Mouse (Mus musculus): Measurements from ENCODE around the gene Tuba1c. TPM values are rescaled to one million over a fixed set of nuclear protein-coding genes. Genes with fewer than 3 reads are reported as not detected.

Gene Tuba1c
- polyA plus RNA-seq, 2 experiments = 150 to 192 TPM

GRCm38 (mm10) chr15:99079804-99080203, 50.1 kb downstream of the Tuba1c start:
- H3K36me3 ChIP-seq (ENCODE audit: control insufficient read depth, insufficient read depth, low read length) = peaks cover 42% of the 10 kb centered on the region
- peaks cover 11% of the 10 kb centered on the region for H3K27me3 ChIP-seq (ENCODE audit: control insufficient read depth, insufficient read depth, low read length)
- DNase-seq (ENCODE audit: low spot score) (no peak), ATAC-seq (ENCODE audit: low FRiP score, low read depth) (no peak)
- no peaks in the 10 kb centered on the region for H3K9me3 ChIP-seq (ENCODE audit: control insufficient read depth, low read length)
- no peak for TF ChIP-seq POLR2A (IDR thresholded peaks at IDR 0.05; ENCODE audit: borderline replicate concordance, extremely low read depth, insufficient read depth, insufficient read length)
- H3K4me2 ChIP-seq (replicated peaks; ENCODE audit: low read depth, low read length, severe bottlenecking) = no peak overlapping the region
- 78% methylated on average over 3 of the region's 3 CpGs for WGBS
- no peak overlapping the region for H3K4me3 ChIP-seq (replicated peaks; ENCODE audit: low read length)
- H3K9ac ChIP-seq (ENCODE audit: low read depth, low read length, severe bottlenecking) = no peak overlapping the region
- H3K4me1 ChIP-seq (ENCODE audit: control insufficient read depth, insufficient read depth, low read length) = peaks cover 10% of the 10 kb centered on the region
- no peak overlapping the region for H3K27ac ChIP-seq (replicated peaks; ENCODE audit: low read depth, low read length)

DNA sequence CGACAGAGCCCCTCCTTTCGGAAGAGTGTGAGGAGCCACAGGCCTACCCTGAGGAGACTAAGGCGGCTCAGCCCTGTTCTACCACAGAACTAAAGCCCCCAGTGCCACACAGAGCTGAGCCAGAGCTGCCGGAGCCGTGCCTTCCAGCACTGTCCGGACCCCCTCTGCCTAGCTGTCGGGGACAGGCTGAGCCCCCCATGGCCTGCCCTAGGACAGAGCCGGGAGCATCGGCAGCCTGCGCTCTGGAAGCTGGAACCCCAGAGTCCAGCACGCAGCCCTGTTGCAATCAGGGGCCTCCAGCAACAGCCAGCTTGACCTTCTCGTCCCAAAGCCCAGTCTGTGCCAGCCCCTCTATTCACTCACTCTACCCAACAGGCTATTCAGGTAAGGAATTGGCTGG, 52.6 kb downstream of the Tuba1c start:
- no peak for TF ChIP-seq POLR2A (IDR thresholded peaks at IDR 0.05; ENCODE audit: borderline replicate concordance, extremely low read depth, insufficient read depth, insufficient read length)
- Histone ChIP-seq H3K27me3 (ENCODE audit: control insufficient read depth, insufficient read depth, low read length) (peaks cover 35% of the 10 kb centered on the region), H3K4me3 (replicated peaks; ENCODE audit: low read length) (no peak overlapping the region), H3K4me1 (ENCODE audit: control insufficient read depth, insufficient read depth, low read length) (no peaks in the 10 kb centered on the region), H3K9ac (ENCODE audit: low read depth, low read length, severe bottlenecking) (no peak overlapping the region), H3K27ac (replicated peaks; ENCODE audit: low read depth, low read length) (no peak overlapping the region), H3K9me3 (ENCODE audit: control insufficient read depth, low read length) (no peaks in the 10 kb centered on the region), H3K4me2 (replicated peaks; ENCODE audit: low read depth, low read length, severe bottlenecking) (no peak overlapping the region), H3K36me3 (ENCODE audit: control insufficient read depth, insufficient read depth, low read length) (peaks cover 39% of the 10 kb centered on the region)
- DNase-seq (ENCODE audit: low spot score) (no peak), ATAC-seq (ENCODE audit: low FRiP score, low read depth) (no peak)
- WGBS = 94% methylated on average over 12 of the region's 12 CpGs

GRCm38 (mm10) chr15:99082840-99083239, 53.1 kb downstream of the Tuba1c start:
- no peak overlapping the region for H3K4me2 ChIP-seq (replicated peaks; ENCODE audit: low read depth, low read length, severe bottlenecking)
- H3K36me3 ChIP-seq (ENCODE audit: control insufficient read depth, insufficient read depth, low read length) = peaks cover 34% of the 10 kb centered on the region
- no peaks in the 10 kb centered on the region for H3K4me1 ChIP-seq (ENCODE audit: control insufficient read depth, insufficient read depth, low read length)
- H3K9ac ChIP-seq (ENCODE audit: low read depth, low read length, severe bottlenecking) = no peak overlapping the region
- no peaks in the 10 kb centered on the region for H3K9me3 ChIP-seq (ENCODE audit: control insufficient read depth, low read length)
- no peak overlapping the region for H3K4me3 ChIP-seq (replicated peaks; ENCODE audit: low read length)
- 93% methylated on average over 14 of the region's 16 CpGs for WGBS
- H3K27ac ChIP-seq (replicated peaks; ENCODE audit: low read depth, low read length) = no peak overlapping the region
- H3K27me3 ChIP-seq (ENCODE audit: control insufficient read depth, insufficient read depth, low read length) = peaks cover 41% of the 10 kb centered on the region
- TF ChIP-seq POLR2A (IDR thresholded peaks at IDR 0.05; ENCODE audit: borderline replicate concordance, extremely low read depth, insufficient read depth, insufficient read length) = no peak
- DNase-seq (ENCODE audit: low spot score) = no peak
- ATAC-seq (ENCODE audit: low FRiP score, low read depth) = no peak

- H3K4me1 ChIP-seq (ENCODE audit: control insufficient read depth, insufficient read depth, low read length) = peaks cover 3% of the 10 kb centered on the region; the same call in 1 of the 2 replicates
- H3K9ac ChIP-seq (ENCODE audit: low read depth, low read length, severe bottlenecking) = no peak overlapping the region
- H3K4me2 ChIP-seq (replicated peaks; ENCODE audit: low read depth, low read length, severe bottlenecking) = no peak overlapping the region
- 68% methylated on average over 9 of the region's 9 CpGs for WGBS
- TF ChIP-seq POLR2A (IDR thresholded peaks at IDR 0.05; ENCODE audit: borderline replicate concordance, extremely low read depth, insufficient read depth, insufficient read length) = no peak
- ATAC-seq (ENCODE audit: low FRiP score, low read depth) (no peak), DNase-seq (ENCODE audit: low spot score) (peak; percentile 50)
- H3K4me3 ChIP-seq (replicated peaks; ENCODE audit: low read length) = no peak overlapping the region
- peaks cover 45% of the 10 kb centered on the region for H3K27me3 ChIP-seq (ENCODE audit: control insufficient read depth, insufficient read depth, low read length)
- H3K36me3 ChIP-seq (ENCODE audit: control insufficient read depth, insufficient read depth, low read length) = peaks cover 31% of the 10 kb centered on the region
- no peaks in the 10 kb centered on the region for H3K9me3 ChIP-seq (ENCODE audit: control insufficient read depth, low read length)
- H3K27ac ChIP-seq (replicated peaks; ENCODE audit: low read depth, low read length) = no peak overlapping the region
These were observed 53.6 kb downstream of the Tuba1c start for GRCm38 (mm10) chr15:99083258-99083657.

GRCm38 (mm10) chr15:99083867-99084557, 54.3 kb downstream of the Tuba1c start:
- no peak overlapping the region for H3K27ac ChIP-seq (replicated peaks; ENCODE audit: low read depth, low read length)
- H3K27me3 ChIP-seq (ENCODE audit: control insufficient read depth, insufficient read depth, low read length) = peaks cover 52% of the 10 kb centered on the region
- WGBS = 8% methylated on average over 11 of the region's 11 CpGs
- no peaks in the 10 kb centered on the region for H3K9me3 ChIP-seq (ENCODE audit: control insufficient read depth, low read length)
- no peak overlapping the region for H3K9ac ChIP-seq (ENCODE audit: low read depth, low read length, severe bottlenecking)
- no peak for ATAC-seq (ENCODE audit: low FRiP score, low read depth)
- no peak for DNase-seq (ENCODE audit: low spot score)
- H3K4me2 ChIP-seq (replicated peaks; ENCODE audit: low read depth, low read length, severe bottlenecking) = no peak overlapping the region
- H3K4me1 ChIP-seq (ENCODE audit: control insufficient read depth, insufficient read depth, low read length) = peaks cover 3% of the 10 kb centered on the region; the same call in 1 of the 2 replicates
- H3K4me3 ChIP-seq (replicated peaks; ENCODE audit: low read length) = no peak overlapping the region
- peaks cover 31% of the 10 kb centered on the region for H3K36me3 ChIP-seq (ENCODE audit: control insufficient read depth, insufficient read depth, low read length)
- TF ChIP-seq POLR2A (IDR thresholded peaks at IDR 0.05; ENCODE audit: borderline replicate concordance, extremely low read depth, insufficient read depth, insufficient read length) = no peak
